Mouse (Mus musculus) liver, adult 2 months (tissue): Measurements from ENCODE around the gene Slc5a1.

Source experiments
- CTCF ChIP-seq: fragments of 200-500 bp; IDR thresholded peaks from 2 replicates; pipeline ENCODE4 v1.5.1; 2011; ENCODE audit warnings: low read depth, low read length, control low read depth
- POLR2A ChIP-seq: fragments of 200-500 bp; IDR thresholded peaks from 2 replicates; pipeline ENCODE4 v1.6.1; 2011; ENCODE audit warnings: low read length, control low read depth; ENCODE audit not compliant: insufficient read depth; ENCODE audit errors: extremely low read depth

DNA sequence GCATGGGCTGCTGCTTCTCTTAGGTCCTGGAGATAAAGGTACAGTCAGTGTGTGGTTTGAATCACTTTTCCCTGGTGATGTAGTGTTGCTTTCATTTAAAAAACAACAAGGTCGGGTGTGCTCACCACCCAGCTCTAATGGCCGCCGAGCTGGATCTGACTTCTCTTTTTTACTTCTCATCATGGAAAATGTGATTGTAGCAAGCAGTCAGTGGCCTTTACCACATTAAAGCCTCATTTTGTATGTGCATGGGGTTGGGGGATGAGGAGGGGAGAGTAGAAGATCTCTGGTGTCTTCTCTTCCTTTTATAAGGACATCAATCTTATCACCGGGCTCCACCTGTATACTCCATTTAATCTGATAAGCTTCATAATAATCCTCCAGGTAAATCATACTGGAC, 21.3 kb downstream of the Slc5a1 start:
- TF ChIP-seq CTCF (no peak), POLR2A (no peak)
